Mouse (Mus musculus) ES-E14 (cell line): ENCODE data around the gene Ceacam18.

ENCODE experiments used
- CHD2 ChIP-seq: IDR thresholded peaks from 2 replicates; pipeline ENCODE4 v1.6.1; 2014; ENCODE audit warnings: mild to moderate bottlenecking, low read depth, low read length, inconsistent platforms
- MAFK ChIP-seq: IDR thresholded peaks from 2 replicates; pipeline ENCODE4 v1.6.1; 2014; ENCODE audit warnings: mild to moderate bottlenecking, low read depth, low read length, inconsistent platforms; ENCODE audit not compliant: insufficient read depth

DNA sequence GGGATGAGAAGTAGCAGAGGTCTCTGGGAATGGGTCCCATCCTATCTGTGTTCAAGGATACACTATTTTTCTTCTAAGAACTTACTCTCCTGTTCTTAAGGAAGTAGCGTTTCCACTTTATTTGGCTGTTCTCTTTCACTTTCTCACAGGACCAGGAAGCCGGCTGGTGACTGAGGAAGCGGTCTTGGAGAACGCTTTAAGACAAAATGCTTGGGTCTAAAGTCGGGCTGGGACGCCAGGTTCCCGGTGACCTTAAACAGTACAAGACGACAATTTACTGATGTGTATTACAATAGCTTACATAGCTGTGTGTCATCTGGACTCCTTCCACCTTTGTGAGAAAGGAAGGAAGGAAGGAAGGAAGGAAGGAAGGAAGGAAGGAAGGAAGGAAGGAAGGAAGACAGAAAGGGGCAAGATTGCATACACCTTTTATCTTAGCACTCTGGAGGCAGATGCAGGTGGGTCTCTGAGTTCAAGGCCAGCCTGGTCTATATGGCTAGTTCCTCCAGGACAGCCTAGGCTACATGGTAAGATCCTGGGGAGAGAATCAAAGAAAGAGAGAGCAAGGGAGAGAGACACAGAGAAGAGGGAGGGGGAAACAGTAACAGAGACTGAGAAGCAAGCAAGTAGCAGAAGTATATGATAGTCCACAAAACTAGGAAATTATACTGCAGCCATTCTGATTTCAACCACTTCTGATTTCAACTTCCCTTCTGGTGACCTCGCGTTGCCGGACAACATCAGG, 36.7 kb downstream of the Ceacam18 start:
- no peak for TF ChIP-seq MAFK
- TF ChIP-seq CHD2 = no peak
